Mouse (Mus musculus): ENCODE results near the gene 4930455H04Rik.

The 4930455H04Rik gene

DNA sequence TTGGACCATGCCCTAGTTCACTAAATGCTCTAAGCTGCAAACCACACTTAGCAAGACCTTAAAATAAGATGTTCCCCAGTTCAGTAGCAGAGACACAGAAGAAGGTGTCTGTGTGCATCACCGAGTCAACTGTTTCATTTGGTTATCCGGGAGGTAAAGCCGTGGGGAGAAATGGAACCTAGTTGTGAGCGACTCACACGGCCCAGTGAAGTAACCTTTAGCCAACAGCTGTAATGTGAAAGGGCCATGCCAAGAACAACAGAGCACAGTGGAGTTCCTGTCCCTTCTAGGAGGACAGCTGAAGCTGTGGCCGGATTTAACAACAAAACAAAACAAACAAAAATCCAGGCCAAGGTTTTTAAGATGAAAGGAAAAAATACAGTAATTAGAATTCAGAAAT, 1.3 kb upstream of the 4930455H04Rik start:
- DNase-seq (ENCODE audit: low read depth, low spot score): no peak

GRCm38 (mm10) chr3:116967436-116967835, 631 bp upstream of the 4930455H04Rik start:
- no peak for DNase-seq (ENCODE audit: low read depth, low spot score)

DNA sequence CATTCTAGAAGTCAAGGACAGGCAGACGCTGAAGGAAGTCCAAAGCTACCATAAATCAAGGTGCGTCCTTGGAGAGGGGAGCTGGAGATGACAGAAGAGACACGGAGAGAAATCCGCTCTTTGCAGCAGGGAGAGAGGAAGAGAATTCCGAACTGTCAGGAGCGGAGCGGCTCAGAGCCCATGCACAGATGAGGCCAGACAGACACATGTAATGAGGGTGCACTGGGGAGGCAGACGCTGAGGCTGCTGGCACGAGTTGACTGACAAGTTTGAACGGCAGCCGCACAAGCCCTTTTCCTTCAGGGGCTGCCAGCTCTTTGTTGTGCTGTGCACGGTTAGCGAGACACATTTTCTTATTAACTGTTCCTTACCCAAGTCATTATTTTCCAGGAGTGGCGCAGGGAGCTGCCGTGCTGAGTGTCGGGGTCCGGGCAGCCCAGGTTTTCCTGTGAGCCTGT, 502 bp downstream of the 4930455H04Rik start, which contains the start of gene Palmd:
Gene Palmd, minus strand, starts transcription at position 448 of the 458 bp plus-strand sequence.
- no peak for DNase-seq (ENCODE audit: low read depth, low spot score)

DNA sequence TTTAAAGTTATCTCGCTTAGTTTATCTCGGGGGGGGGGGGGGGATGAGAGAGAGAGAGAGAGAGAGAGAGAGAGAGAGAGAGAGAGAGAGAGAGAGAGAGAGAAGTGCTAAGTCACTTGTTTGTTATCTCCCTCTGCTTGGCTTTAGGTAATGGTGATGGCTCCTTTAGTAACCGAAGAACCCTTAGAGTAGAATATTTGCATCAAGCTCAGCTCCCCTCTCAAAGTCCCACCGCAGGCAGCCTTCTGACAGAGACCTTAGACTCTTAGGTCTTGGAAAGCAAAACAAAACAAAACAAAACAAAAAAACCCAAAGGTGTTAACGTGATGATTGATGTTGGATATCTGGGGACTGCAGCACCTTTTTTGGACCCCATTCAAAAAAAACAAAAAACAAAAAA, 936 bp downstream of the 4930455H04Rik start:
- DNase-seq (ENCODE audit: low read depth, low spot score): no peak

DNA sequence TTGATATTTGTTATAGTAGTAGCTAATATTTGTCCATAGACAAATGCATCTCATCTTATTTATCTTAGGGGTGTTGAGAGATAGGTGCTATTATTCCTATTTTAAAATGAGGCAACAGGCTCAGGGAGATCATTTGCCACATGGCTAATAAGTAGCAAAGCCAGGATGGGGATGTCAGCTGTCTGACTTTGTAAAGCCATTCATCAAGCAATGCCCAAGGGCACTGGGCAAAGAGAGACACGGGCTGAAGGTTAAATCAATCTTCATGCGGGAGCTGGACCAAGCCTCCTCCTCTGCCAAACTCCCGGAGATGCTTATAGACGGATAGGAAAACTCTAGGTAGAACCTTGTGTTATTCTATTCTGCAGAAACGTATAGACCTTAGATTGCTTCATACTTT, 1.7 kb downstream of the 4930455H04Rik start:
- no peak for DNase-seq (ENCODE audit: low read depth, low spot score)

GRCm38 (mm10) chr3:116981811-116982575, 13.9 kb downstream of the 4930455H04Rik start:
- DNase-seq (ENCODE audit: low read depth, low spot score): no peak

- DNase-seq (ENCODE audit: low read depth, low spot score): no peak
Measured at GRCm38 (mm10) chr3:116985042-116985455, 17.0 kb downstream of the 4930455H04Rik start.

- DNase-seq (ENCODE audit: low read depth, low spot score): no peak
Measured at GRCm38 (mm10) chr3:116985741-116986140, 17.7 kb downstream of the 4930455H04Rik start.

DNA sequence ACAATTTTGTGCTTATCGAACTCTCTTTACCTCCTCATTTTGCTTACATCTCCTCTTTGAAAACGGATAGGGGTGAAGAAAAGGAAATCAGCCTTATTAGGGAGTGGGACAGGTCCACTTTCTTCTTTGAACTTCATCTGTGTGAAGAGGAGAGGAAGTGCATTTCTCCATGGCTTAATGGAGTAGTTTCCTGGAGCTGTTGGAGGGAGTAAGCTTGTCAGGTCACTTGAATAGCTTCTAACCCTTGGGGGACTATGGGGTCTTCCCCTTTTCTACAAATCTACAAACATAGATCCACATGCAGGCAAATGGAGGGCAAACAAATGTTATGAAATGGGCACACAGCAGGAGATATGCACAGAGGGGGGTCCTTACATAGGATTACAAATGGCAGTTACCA, 18.4 kb downstream of the 4930455H04Rik start:
- DNase-seq (ENCODE audit: low read depth, low spot score): no peak

DNA sequence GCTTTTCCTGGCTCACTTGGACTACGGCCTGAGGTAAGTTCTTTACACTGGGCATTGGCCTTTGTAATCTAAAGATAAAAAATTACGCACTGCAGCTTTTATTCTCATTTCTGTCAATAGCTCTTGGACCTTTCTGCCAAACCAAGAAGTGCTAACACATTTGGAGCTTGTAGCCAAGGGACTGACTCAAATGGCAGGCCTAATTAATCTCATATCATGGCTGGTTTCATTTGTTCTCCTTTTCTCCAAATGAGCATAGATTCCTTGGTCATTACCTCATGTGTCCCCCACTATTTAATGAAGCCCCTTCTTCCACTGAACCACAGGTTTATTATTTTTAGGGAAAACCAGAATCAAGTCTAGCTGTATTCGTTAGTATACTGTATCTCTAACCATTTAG, 20.2 kb downstream of the 4930455H04Rik start:
- no peak for DNase-seq (ENCODE audit: low read depth, low spot score)

DNA sequence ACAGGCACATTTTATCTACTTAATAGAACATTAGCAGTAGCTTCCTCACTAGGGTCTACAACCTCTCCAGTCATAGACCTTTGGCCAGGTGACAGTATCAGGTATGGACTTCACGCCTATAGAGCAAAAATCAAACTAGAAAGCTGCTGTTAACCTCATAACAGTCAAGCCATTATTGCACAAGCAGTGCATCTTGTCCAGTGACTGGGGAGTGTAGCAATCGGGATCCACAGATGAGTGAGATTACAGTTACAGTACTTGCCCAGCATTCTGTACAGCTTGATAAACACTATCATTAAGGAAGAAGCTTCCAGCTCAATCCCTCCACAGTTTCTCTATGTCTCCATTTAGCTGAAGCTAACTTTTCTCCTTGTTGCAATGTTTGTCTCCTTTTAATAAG, 23.1 kb downstream of the 4930455H04Rik start:
- DNase-seq (ENCODE audit: low read depth, low spot score): no peak

DNA sequence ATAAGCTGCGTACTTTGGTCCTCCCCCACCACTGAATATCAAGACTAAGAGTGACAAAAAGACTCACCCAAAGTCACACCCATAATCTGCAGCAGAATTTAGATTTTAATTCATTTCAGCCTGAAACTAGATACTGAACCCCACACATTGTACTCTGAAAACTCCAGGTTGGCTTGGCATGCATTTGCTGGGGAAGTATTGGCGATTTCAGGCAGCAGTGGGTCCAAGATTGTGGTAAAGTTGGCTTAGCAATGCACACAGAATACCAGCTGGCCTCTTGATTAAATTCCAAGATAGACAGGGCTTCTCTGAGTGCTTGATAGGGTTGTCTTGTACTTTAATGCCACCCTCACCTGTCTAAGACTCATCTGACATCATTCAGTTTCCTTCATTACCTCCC, 24.9 kb downstream of the 4930455H04Rik start:
- DNase-seq (ENCODE audit: low read depth, low spot score): no peak

- DNase-seq (ENCODE audit: low read depth, low spot score): no peak
Measured at GRCm38 (mm10) chr3:117001686-117002485, 33.8 kb downstream of the 4930455H04Rik start.

- DNase-seq (ENCODE audit: low read depth, low spot score): no peak
Measured at GRCm38 (mm10) chr3:117003379-117003778, 35.3 kb downstream of the 4930455H04Rik start.

DNA sequence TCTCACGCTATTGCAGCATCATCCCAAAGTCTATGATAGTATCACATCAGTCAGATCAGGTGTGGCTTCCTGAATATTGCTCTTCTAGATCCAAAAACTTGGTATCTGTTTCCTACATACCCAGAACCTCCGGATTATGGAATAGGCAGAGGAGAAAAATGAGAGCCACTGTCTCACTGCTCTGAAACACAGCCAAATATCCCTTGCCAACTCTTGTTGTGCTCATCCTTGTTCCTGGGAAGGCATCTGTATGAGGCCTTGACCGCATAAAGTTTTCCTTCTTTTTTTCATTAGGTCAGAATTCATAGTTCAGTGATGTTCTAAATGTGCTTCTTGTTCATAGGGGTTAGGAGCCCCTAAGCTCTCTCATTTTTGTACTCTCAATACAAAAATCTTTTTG, 38.6 kb downstream of the 4930455H04Rik start:
- DNase-seq (ENCODE audit: low read depth, low spot score): no peak

DNA sequence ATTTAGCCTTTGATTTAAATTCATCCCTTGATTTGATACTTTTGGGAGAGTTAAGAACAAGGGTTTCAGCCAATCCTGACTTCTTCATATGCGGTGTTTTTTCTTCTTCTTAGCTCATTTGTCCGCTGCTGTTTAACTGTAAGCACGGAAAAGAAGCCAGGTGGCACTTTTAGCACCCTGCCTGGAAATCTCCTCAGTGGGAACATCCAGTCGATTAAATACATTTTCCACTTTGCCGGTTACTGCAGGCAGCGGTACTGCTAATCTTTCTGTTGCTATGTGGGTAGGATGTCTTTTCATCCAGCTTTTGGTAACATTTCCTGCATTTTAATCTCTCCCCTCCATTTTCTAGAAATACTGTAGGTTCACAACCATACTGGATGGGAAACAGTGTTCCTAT, 39.3 kb downstream of the 4930455H04Rik start:
- DNase-seq (ENCODE audit: low read depth, low spot score): no peak

DNA sequence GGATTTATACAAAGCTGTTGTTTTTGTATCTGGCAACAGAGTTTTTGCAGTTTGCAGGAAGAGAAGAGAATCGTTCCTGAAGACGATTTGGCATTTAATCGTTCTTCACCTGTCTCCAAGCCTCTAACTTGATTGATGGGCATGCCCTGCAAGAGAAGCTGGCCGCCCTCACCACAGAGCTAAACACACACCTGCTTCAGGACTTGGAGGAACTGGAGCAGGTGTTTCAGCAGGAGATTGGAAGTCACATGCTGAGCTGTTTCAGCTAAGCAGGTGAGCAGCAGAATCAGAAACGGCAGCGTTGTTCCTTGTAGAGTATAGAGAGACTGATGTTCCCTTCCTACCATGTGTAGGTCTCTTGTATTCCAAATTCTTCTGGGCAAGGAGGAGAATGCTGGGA, 42.1 kb downstream of the 4930455H04Rik start:
- no peak for DNase-seq (ENCODE audit: low read depth, low spot score)

GRCm38 (mm10) chr3:117020319-117020718, 52.3 kb downstream of the 4930455H04Rik start:
- no peak for DNase-seq (ENCODE audit: low read depth, low spot score)

DNA sequence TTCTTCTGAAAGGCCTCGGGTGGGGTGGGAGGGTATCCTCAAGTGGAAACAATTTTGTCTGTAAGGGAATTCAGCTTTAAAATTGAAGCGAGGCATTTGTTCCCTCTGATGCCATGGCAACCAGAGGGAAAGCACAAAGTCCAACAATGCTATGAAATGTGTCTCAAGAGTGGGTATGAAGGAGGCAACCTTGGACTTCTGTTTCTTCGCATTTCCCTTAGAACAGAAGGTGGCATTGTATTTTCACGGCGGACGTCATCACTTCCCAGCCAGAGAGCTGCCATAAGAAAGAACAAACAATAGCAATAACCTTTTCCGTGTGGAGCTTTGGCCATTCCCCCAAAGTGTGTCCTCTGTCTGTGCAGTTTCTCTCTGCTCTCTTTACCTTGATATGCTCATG, 53.8 kb downstream of the 4930455H04Rik start:
- DNase-seq (ENCODE audit: low read depth, low spot score): no peak

DNA sequence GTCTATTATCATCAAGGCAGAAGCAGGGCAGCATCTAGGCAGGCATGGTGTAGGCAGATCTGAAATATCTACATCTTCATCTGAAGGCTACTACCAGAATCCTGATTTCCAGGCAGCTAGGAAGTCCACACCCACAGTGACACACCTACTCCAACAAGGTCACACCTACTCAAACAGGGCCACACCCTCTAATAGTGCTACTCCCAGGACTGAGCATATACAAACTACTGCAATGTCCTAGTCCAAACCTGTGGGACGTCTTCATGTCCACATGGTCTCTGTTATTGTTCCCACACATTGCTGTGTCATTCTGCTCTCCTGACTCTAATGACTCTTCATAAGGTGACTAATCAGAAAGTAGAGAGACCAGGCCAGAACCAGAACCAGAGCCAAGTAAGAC, 56.0 kb downstream of the 4930455H04Rik start:
- DNase-seq (ENCODE audit: low read depth, low spot score): no peak

GRCm38 (mm10) chr3:117024557-117024956, 56.5 kb downstream of the 4930455H04Rik start:
- no peak for DNase-seq (ENCODE audit: low read depth, low spot score)

DNA sequence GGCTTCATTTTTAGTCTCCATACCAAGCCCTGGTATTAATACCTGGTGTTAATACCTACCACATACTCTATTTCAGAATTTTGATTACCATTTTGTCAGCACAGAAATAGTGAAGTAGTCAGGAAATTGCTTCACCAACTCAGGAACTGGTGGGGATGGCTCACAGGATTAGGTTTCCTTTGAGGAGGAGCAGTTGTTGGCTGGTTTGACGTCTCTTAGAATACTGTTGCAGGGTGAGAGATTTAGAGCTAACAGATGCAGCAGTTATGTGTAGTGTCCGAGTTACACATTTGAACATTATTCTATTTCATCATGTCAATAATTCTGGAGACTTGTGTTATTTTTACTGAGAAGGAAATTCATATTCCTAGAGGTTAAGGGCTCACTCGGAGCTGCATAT, 57.4 kb downstream of the 4930455H04Rik start:
- no peak for DNase-seq (ENCODE audit: low read depth, low spot score)
